13 mouse cellular contexts compared by ENCODE assay signal in the genomic region with DNA sequence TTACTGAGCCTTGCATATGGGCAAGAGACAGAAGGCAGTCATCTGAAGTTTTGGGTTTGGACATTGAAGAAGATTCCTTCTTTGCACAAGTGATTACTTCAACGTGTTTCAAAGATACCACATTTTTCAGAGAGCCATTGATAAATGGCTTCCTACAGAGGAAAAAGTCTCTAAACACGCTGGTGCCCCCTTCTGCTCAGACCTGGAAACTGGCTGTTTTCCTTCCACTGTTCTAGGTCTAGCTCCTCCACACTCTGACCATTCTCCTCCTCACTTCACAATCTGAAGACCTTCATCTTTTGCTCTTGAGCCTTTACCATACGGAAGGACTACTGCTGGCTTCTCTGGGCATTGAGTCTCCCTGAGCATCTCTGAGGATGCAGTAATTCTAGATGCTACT. TPM values are rescaled to one million over a fixed set of nuclear protein-coding genes. Genes with fewer than 3 reads are reported as not detected.
DNase-seq lines count a peak whose midpoint lies in the region; ATAC-seq and TF ChIP-seq lines count a peak whose summit lies in the region.
"Had no signal": no experiment of that assay in that cellular context is flagged by ENCODE, and none has a peak within 500 bp of the region (broad histone marks: within the 10 kb centered on the region; RNA-seq: fewer than 3 reads in every experiment).

No protein-coding gene starts in this region.

- no peaks in the 10 kb centered on the region for H3K36me3 ChIP-seq in kidney, adult 2 months (ENCODE audit: control insufficient read depth, insufficient read depth, low read length)
- no peaks in the 10 kb centered on the region for H3K36me3 ChIP-seq in kidney, embryonic 15.5 days
- no peaks in the 10 kb centered on the region for H3K36me3 ChIP-seq in lung, postnatal 0 days (ENCODE audit: insufficient read depth, low read length)
- H3K36me3 ChIP-seq in forebrain, embryonic 10.5 days (replicated peaks), result no peaks in the 10 kb centered on the region
- H3K36me3 ChIP-seq: embryonic facial prominence, embryonic 13.5 days; hindbrain, embryonic 12.5 days; neural tube, embryonic 12.5 days had no signal

- WGBS in kidney, adult 2 months, result 37% methylated on average over 3 of the region's 3 CpGs
- WGBS in kidney, embryonic 15.5 days, result 46% methylated on average over 3 of the region's 3 CpGs
- 34% methylated on average over 3 of the region's 3 CpGs for WGBS in lung, postnatal 0 days
- WGBS in forebrain, embryonic 10.5 days, result 63% methylated on average over 3 of the region's 3 CpGs

- no peak overlapping the region for H3K27ac ChIP-seq in kidney, adult 2 months (ENCODE audit: insufficient read depth, low read depth, low read length)
- no peak overlapping the region for H3K27ac ChIP-seq in kidney, embryonic 15.5 days
- H3K27ac ChIP-seq in lung, postnatal 0 days (ENCODE audit: low read length), result no peak overlapping the region
- no peak overlapping the region for H3K27ac ChIP-seq in forebrain, embryonic 10.5 days
- H3K27ac ChIP-seq: embryonic facial prominence, embryonic 13.5 days; hindbrain, embryonic 12.5 days; neural tube, embryonic 12.5 days had no signal

- H3K4me2 ChIP-seq in kidney, embryonic 15.5 days, result no peak overlapping the region
- no peak overlapping the region for H3K4me2 ChIP-seq in lung, postnatal 0 days (replicated peaks; ENCODE audit: low read depth, low read length)
- H3K4me2 ChIP-seq: embryonic facial prominence, embryonic 13.5 days; hindbrain, embryonic 12.5 days; neural tube, embryonic 12.5 days had no signal

- no peak overlapping the region for H3K9ac ChIP-seq in kidney, embryonic 15.5 days
- H3K9ac ChIP-seq in lung, postnatal 0 days (replicated peaks; ENCODE audit: low read depth), result no peak overlapping the region
- H3K9ac ChIP-seq: embryonic facial prominence, embryonic 13.5 days; hindbrain, embryonic 12.5 days; neural tube, embryonic 12.5 days had no signal

- no peak for ATAC-seq in kidney, embryonic 15.5 days (replicated peaks; ENCODE audit: low FRiP score)
- no peak for ATAC-seq in lung, postnatal 0 days
- ATAC-seq: activated CD4-positive, CD25-positive, alpha-beta regulatory T cell, adult 4 months had no signal

- peak; percentile 28; the same call in 1 of the 2 replicates for TF ChIP-seq CTCF in kidney, adult 2 months (conservative IDR thresholded peaks at IDR 0.05; ENCODE audit: insufficient read depth, insufficient read length, low read depth, low read length)
- peak; percentile 46 for TF ChIP-seq CTCF in lung, postnatal 0 days (IDR thresholded peaks at IDR 0.05)

- H3K9me3 ChIP-seq in kidney, embryonic 15.5 days (replicated peaks), result no peaks in the 10 kb centered on the region
- H3K9me3 ChIP-seq in lung, postnatal 0 days (ENCODE audit: low read length), result no peaks in the 10 kb centered on the region
- no peaks in the 10 kb centered on the region for H3K9me3 ChIP-seq in forebrain, embryonic 10.5 days
- H3K9me3 ChIP-seq: embryonic facial prominence, embryonic 13.5 days; hindbrain, embryonic 12.5 days; neural tube, embryonic 12.5 days had no signal

- TF ChIP-seq POLR2A in kidney, adult 2 months (IDR thresholded peaks at IDR 0.05; ENCODE audit: low read depth, low read length), result no peak

- no peak overlapping the region for H3K4me3 ChIP-seq in kidney, adult 2 months (ENCODE audit: insufficient read depth, low read depth, low read length)
- no peak overlapping the region for H3K4me3 ChIP-seq in kidney, embryonic 15.5 days (replicated peaks)
- H3K4me3 ChIP-seq in lung, postnatal 0 days (ENCODE audit: low read depth, low read length), result no peak overlapping the region
- H3K4me3 ChIP-seq in forebrain, embryonic 10.5 days, result no peak overlapping the region
- H3K4me3 ChIP-seq: embryonic facial prominence, embryonic 13.5 days; hindbrain, embryonic 12.5 days; neural tube, embryonic 12.5 days had no signal

- peak; percentile 6 to 21 for DNase-seq in cerebellum, adult 18-20 months
- no peak for DNase-seq in cerebellum, adult 9-11 months
- DNase-seq in kidney, adult 2 months, result no peak
- peak; percentile 7 for DNase-seq in right cerebral cortex, postnatal 14 days
- no peak for DNase-seq in right cerebral cortex, postnatal 25 days
- no peak for DNase-seq in lung, postnatal 0 days (ENCODE audit: low spot score)
- no peak for DNase-seq in forebrain, embryonic 10.5 days (ENCODE audit: extremely low spot score, low spot score)

- TF ChIP-seq EP300 in lung, postnatal 0 days (IDR thresholded peaks at IDR 0.05), result no peak

- H3K4me1 ChIP-seq in kidney, adult 2 months (ENCODE audit: control insufficient read depth, insufficient read depth, low read length), result no peaks in the 10 kb centered on the region
- H3K4me1 ChIP-seq in kidney, embryonic 15.5 days, result no peaks in the 10 kb centered on the region
- H3K4me1 ChIP-seq in lung, postnatal 0 days (ENCODE audit: insufficient read depth, low read depth, low read length), result no peaks in the 10 kb centered on the region
- H3K4me1 ChIP-seq in forebrain, embryonic 10.5 days, result no peaks in the 10 kb centered on the region
- H3K4me1 ChIP-seq: hindbrain, embryonic 12.5 days; neural tube, embryonic 12.5 days had no signal

- H3K27me3 ChIP-seq in kidney, adult 2 months (replicated peaks; ENCODE audit: control insufficient read depth, insufficient read depth, low read length), result no peaks in the 10 kb centered on the region
- H3K27me3 ChIP-seq in kidney, embryonic 15.5 days, result no peaks in the 10 kb centered on the region
- no peaks in the 10 kb centered on the region for H3K27me3 ChIP-seq in lung, postnatal 0 days (replicated peaks; ENCODE audit: insufficient read depth, low read length)
- H3K27me3 ChIP-seq in forebrain, embryonic 10.5 days (ENCODE audit: poor library complexity, severe bottlenecking), result no peaks in the 10 kb centered on the region
- H3K27me3 ChIP-seq: embryonic facial prominence, embryonic 13.5 days; hindbrain, embryonic 12.5 days; neural tube, embryonic 12.5 days had no signal

RNA-seq across cellular contexts. Expression of gene Gfral, which starts 45.1 kb away (rescaled TPM):
- not detected in 2 replicates for polyA plus RNA-seq in kidney, adult 2 months (2012; rRNA removed)
- polyA plus RNA-seq in kidney, embryonic 15.5 days (2015; fragmentation: Nextera tagmentation; extraction: Ambion mirVana), result not detected in 2 replicates
- not detected in 2 replicates for polyA plus RNA-seq in lung, postnatal 0 days (2015; fragmentation: Nextera tagmentation; extraction: Ambion mirVana)
- not detected in 2 replicates for polyA plus RNA-seq in forebrain, embryonic 10.5 days (2016; fragmentation: Nextera tagmentation; extraction: Ambion mirVana)
- polyA plus RNA-seq: activated CD4-positive, CD25-positive, alpha-beta regulatory T cell, adult 4 months; C2C12; hindbrain, embryonic 12.5 days; neural tube, embryonic 12.5 days had no signal

Comparison
In these comparisons a context has a peak if more than half of its experiments do, and no peak if none do; other contexts are left out.
1. DNase-seq: peak in cerebellum, adult 18-20 months (2 of 2) and right cerebral cortex, postnatal 14 days (single experiment); none in cerebellum, adult 9-11 months (single experiment), kidney, adult 2 months (single experiment), right cerebral cortex, postnatal 25 days (single experiment), lung, postnatal 0 days (single experiment) and forebrain, embryonic 10.5 days (single experiment).